34 mouse cellular contexts compared by ENCODE assay signal in genomic region chr4:109578356-109578755, GRCm38 (mm10). TPM values are rescaled to one million over a fixed set of nuclear protein-coding genes. Genes with fewer than 3 reads are reported as not detected.
"Had no signal": no experiment of that assay in that cellular context is flagged by ENCODE, and none has a peak within 500 bp of the region (broad histone marks: within the 10 kb centered on the region; RNA-seq: fewer than 3 reads in every experiment).

No protein-coding gene starts in this region.

- ATAC-seq: forebrain, embryonic 13.5 days; forebrain, embryonic 14.5 days; forebrain, embryonic 15.5 days; forebrain, embryonic 16.5 days; forebrain, postnatal 0 days had no signal

- H3K4me2 ChIP-seq: embryonic facial prominence, embryonic 12.5 days; embryonic facial prominence, embryonic 13.5 days; embryonic facial prominence, embryonic 15.5 days; forebrain, embryonic 12.5 days; forebrain, embryonic 13.5 days; forebrain, embryonic 15.5 days had no signal

- H3K4me3 ChIP-seq: embryonic facial prominence, embryonic 10.5 days; embryonic facial prominence, embryonic 12.5 days; embryonic facial prominence, embryonic 13.5 days; embryonic facial prominence, embryonic 15.5 days; erythroblast, embryonic 14.5 days; forebrain, embryonic 10.5 days; forebrain, embryonic 12.5 days; forebrain, embryonic 13.5 days; forebrain, embryonic 15.5 days; gastrocnemius, adult 2 months had no signal

- H3K9me3 ChIP-seq: embryonic facial prominence, embryonic 10.5 days; embryonic facial prominence, embryonic 12.5 days; embryonic facial prominence, embryonic 13.5 days; embryonic facial prominence, embryonic 15.5 days; forebrain, embryonic 10.5 days; forebrain, embryonic 12.5 days; forebrain, embryonic 13.5 days; forebrain, embryonic 15.5 days had no signal

- H3K36me3 ChIP-seq: embryonic facial prominence, embryonic 10.5 days; embryonic facial prominence, embryonic 12.5 days; embryonic facial prominence, embryonic 13.5 days; embryonic facial prominence, embryonic 15.5 days; forebrain, embryonic 10.5 days; forebrain, embryonic 12.5 days; forebrain, embryonic 15.5 days had no signal

- DNase-seq: cerebellum, adult 18-20 months; cerebellum, adult 2 months; cerebellum, adult 8-10 months; cerebellum, adult 9-10 months; cerebellum, adult 9-11 months; cerebellum, postnatal 10 days; cerebellum, postnatal 14 days; cerebellum, postnatal 25 days; cerebellum, postnatal 36 days; embryo, embryonic 11 days; forebrain, postnatal 0 days; gastrocnemius, adult 2 months; gastrocnemius, postnatal 10 days; gastrocnemius, postnatal 14 days; gastrocnemius, postnatal 25 days; gastrocnemius, postnatal 36 days; heart, adult 11 months had no signal

- H3K4me1 ChIP-seq: embryonic facial prominence, embryonic 12.5 days; forebrain, embryonic 10.5 days; forebrain, embryonic 12.5 days; forebrain, embryonic 13.5 days had no signal

- H3K27me3 ChIP-seq: embryonic facial prominence, embryonic 12.5 days; embryonic facial prominence, embryonic 13.5 days; embryonic facial prominence, embryonic 15.5 days; forebrain, embryonic 12.5 days; forebrain, embryonic 13.5 days; forebrain, embryonic 15.5 days had no signal

- H3K27ac ChIP-seq: embryonic facial prominence, embryonic 10.5 days; embryonic facial prominence, embryonic 12.5 days; embryonic facial prominence, embryonic 13.5 days; embryonic facial prominence, embryonic 15.5 days; forebrain, embryonic 10.5 days; forebrain, embryonic 12.5 days; forebrain, embryonic 13.5 days; forebrain, embryonic 15.5 days; gastrocnemius, adult 2 months had no signal

- H3K9ac ChIP-seq: embryonic facial prominence, embryonic 12.5 days; embryonic facial prominence, embryonic 13.5 days; embryonic facial prominence, embryonic 15.5 days; forebrain, embryonic 12.5 days; forebrain, embryonic 13.5 days; forebrain, embryonic 15.5 days; forebrain, postnatal 0 days had no signal

RNA-seq across cellular contexts. Expression of gene 4930522H14Rik, which starts 47.3 kb away (rescaled TPM):
- polyA plus RNA-seq: cerebellum, adult 2 months; cortical plate, adult 2 months; embryonic facial prominence, embryonic 10.5 days; embryonic facial prominence, embryonic 11.5 days; embryonic facial prominence, embryonic 12.5 days; embryonic facial prominence, embryonic 13.5 days; embryonic facial prominence, embryonic 14.5 days; embryonic facial prominence, embryonic 15.5 days; erythroblast, embryonic 14.5 days; forebrain, embryonic 10.5 days; forebrain, embryonic 11.5 days; forebrain, embryonic 12.5 days; forebrain, embryonic 13.5 days; forebrain, embryonic 14.5 days; forebrain, embryonic 15.5 days; forebrain, embryonic 16.5 days; forebrain, postnatal 0 days; frontal cortex, adult 2 months; gonadal fat pad, adult 2 months had no signal
